Mouse (Mus musculus) gastrocnemius, postnatal 4 days (tissue): ENCODE measurements at regions not wholly inside any gene's neighbourhood (a gene's known extent, or its start where the extent isn't known, plus 50 kb on each side); places are given as distances from the start of the nearest gene placed in this dataset.
A peak's percentile ranks its signal among the peaks of the same experiment; 100 is the strongest.

Experiments used
- DNase-seq, 2 experiments: peaks; one replicate each; pipeline ENCODE4 v3.0.0; 2021 to 2022; ENCODE audit warnings: low spot score in 2 of 2, mixed read lengths in 2 of 2

GRCm38 (mm10) chr17:87531411-87532157 is 84.8 kb upstream of the Calm2 start:
- no peak for DNase-seq

GRCm38 (mm10) chr17:87532158-87532545 is 85.4 kb upstream of the Calm2 start:
- DNase-seq: no peak

- no peak for DNase-seq
Measured at GRCm38 (mm10) chr17:87532762-87533161, 86.0 kb upstream of the Calm2 start.

- no peak for DNase-seq
Measured at GRCm38 (mm10) chr17:87549568-87549967, 86.2 kb upstream of the Epcam start.

- no peak for DNase-seq
Measured at GRCm38 (mm10) chr17:87550518-87551164, 85.1 kb upstream of the Epcam start.

- DNase-seq: no peak
Measured at GRCm38 (mm10) chr17:87554561-87554960, 81.2 kb upstream of the Epcam start.

GRCm38 (mm10) chr17:87558419-87558818 is 77.4 kb upstream of the Epcam start:
- DNase-seq: no peak

GRCm38 (mm10) chr17:87559641-87560040 is 76.1 kb upstream of the Epcam start:
- DNase-seq: no peak

GRCm38 (mm10) chr17:87560923-87561322 is 74.9 kb upstream of the Epcam start:
- no peak for DNase-seq

GRCm38 (mm10) chr17:87563375-87563774 is 72.4 kb upstream of the Epcam start:
- DNase-seq: no peak

GRCm38 (mm10) chr17:87565631-87566030 is 70.1 kb upstream of the Epcam start:
- DNase-seq: no peak

GRCm38 (mm10) chr17:87566296-87566695 is 69.5 kb upstream of the Epcam start:
- no peak for DNase-seq

- no peak for DNase-seq
Measured at GRCm38 (mm10) chr17:87566996-87567395, 68.8 kb upstream of the Epcam start.

- DNase-seq: no peak
Measured at GRCm38 (mm10) chr17:87567475-87567874, 68.3 kb upstream of the Epcam start.

- DNase-seq: no peak
Measured at GRCm38 (mm10) chr17:87569981-87570380, 65.8 kb upstream of the Epcam start.

- DNase-seq: no peak
Measured at GRCm38 (mm10) chr17:87570676-87571344, 65.0 kb upstream of the Epcam start.

GRCm38 (mm10) chr17:87571345-87571932 is 64.3 kb upstream of the Epcam start:
- DNase-seq: peak; percentile 86 to 89

- DNase-seq: no peak
Measured at GRCm38 (mm10) chr17:87583575-87583974, 52.2 kb upstream of the Epcam start.

GRCm38 (mm10) chr17:87585355-87585754 is 50.4 kb upstream of the Epcam start:
- DNase-seq: no peak
